Mouse (Mus musculus): ENCODE measurements at regions not wholly inside any gene's neighbourhood (a gene's known extent, or its start where the extent isn't known, plus 50 kb on each side); places are given as distances from the start of the nearest gene placed in this dataset.

DNA sequence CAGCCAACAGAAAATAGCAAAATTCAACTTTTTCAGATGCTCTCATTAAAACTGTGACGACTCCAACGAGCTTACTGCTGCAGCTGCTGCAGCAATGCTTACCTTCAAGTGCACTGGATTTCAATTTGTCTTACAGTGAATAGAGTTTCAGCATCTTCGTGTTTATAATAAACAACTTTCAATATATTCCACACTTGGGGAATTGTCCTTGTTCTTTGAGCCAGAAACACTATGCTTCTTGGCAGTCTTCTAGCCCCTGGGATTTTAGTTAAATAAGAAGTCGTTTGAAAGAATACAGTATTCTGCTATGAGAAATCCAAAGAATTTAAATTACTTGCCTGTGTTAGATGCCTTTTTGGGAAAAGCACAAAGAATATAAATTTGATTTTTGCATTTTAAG, 381.9 kb upstream of the Kcnd2 start:
- DNase-seq (ENCODE audit: low spot score in 2 of 2): no peak

DNA sequence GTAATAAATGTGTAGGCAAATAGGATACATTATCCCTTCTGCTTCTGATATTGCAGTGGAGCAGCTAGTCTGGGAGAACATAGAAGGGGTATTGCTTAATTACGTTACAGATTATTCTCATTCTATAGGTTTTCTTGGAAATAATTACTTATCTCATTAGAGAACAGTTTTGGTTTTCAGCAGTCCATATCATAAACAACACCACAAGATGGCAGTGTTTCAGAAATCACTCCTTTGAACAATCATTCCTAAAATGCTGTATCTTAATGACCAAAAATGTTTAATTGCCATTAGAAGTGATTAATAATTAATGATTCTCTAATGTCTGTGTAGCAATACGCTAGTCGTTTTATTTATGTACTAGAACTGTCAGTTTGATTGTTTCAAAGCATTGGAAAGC, 375.2 kb upstream of the Kcnd2 start:
- peak in 1 of 2 experiments; percentile 12 for DNase-seq (ENCODE audit: low spot score in 2 of 2)

All from layer of hippocampus, adult 18-20 months (tissue).